Mouse (Mus musculus): ENCODE results near the gene Slc35e3. TPM values are rescaled to one million over a fixed set of nuclear protein-coding genes. Genes with fewer than 3 reads are reported as not detected.
"Not testable (repeated sequence)": the region's sequence is repeated elsewhere in the genome, so short reads cannot be mapped to it uniquely, and the experiment has no call there.

The Slc35e3 gene
- polyA plus RNA-seq, 1 experiment from 2014 or later = 29.0 TPM

- Histone ChIP-seq H3K27ac (ENCODE audit: low read length) (no peak overlapping the region), H3K4me1 (replicated peaks; ENCODE audit: control insufficient read depth, insufficient read depth, low read length) (no peaks in the 10 kb centered on the region), H3K4me2 (ENCODE audit: low read length) (no peak overlapping the region), H3K36me3 (ENCODE audit: control insufficient read depth, insufficient read depth) (peaks cover 20% of the 10 kb centered on the region), H3K27me3 (replicated peaks; ENCODE audit: control insufficient read depth, insufficient read depth, low read length) (no peaks in the 10 kb centered on the region), H3K9ac (replicated peaks; ENCODE audit: low read depth, low read length) (no peak overlapping the region), H3K9me3 (ENCODE audit: control insufficient read depth, low read length) (no peaks in the 10 kb centered on the region), H3K4me3 (replicated peaks; ENCODE audit: low read length) (no peak overlapping the region)
- ATAC-seq = no peak
- 82% methylated on average over 13 of the region's 13 CpGs for WGBS
Observed at GRCm38 (mm10) chr10:117738140-117738921, 7.8 kb downstream of the Slc35e3 start.

- not testable (repeated sequence) for H3K4me3 ChIP-seq (replicated peaks; ENCODE audit: low read length); H3K9me3 ChIP-seq (ENCODE audit: control insufficient read depth, low read length); H3K9ac ChIP-seq (replicated peaks; ENCODE audit: low read depth, low read length); ATAC-seq; H3K27ac ChIP-seq (ENCODE audit: low read length); H3K4me2 ChIP-seq (ENCODE audit: low read length); H3K4me1 ChIP-seq (replicated peaks; ENCODE audit: control insufficient read depth, insufficient read depth, low read length); H3K27me3 ChIP-seq (replicated peaks; ENCODE audit: control insufficient read depth, insufficient read depth, low read length)
- H3K36me3 ChIP-seq (ENCODE audit: control insufficient read depth, insufficient read depth) = peaks cover 20% of the 10 kb centered on the region
- 94% methylated on average over 8 of the region's 8 CpGs for WGBS
Observed at GRCm38 (mm10) chr10:117737498-117737897, 8.7 kb downstream of the Slc35e3 start.

- H3K27me3 ChIP-seq (replicated peaks; ENCODE audit: control insufficient read depth, insufficient read depth, low read length) = no peaks in the 10 kb centered on the region
- H3K4me1 ChIP-seq (replicated peaks; ENCODE audit: control insufficient read depth, insufficient read depth, low read length) = no peaks in the 10 kb centered on the region
- 89% methylated on average over 4 of the region's 4 CpGs for WGBS
- H3K4me3 ChIP-seq (replicated peaks; ENCODE audit: low read length) = no peak overlapping the region
- no peak for ATAC-seq
- H3K36me3 ChIP-seq (ENCODE audit: control insufficient read depth, insufficient read depth) = peaks cover 20% of the 10 kb centered on the region
- no peak overlapping the region for H3K9ac ChIP-seq (replicated peaks; ENCODE audit: low read depth, low read length)
- H3K27ac ChIP-seq (ENCODE audit: low read length) = no peak overlapping the region
- no peak overlapping the region for H3K4me2 ChIP-seq (ENCODE audit: low read length)
- no peaks in the 10 kb centered on the region for H3K9me3 ChIP-seq (ENCODE audit: control insufficient read depth, low read length)
Observed at GRCm38 (mm10) chr10:117737075-117737474, 9.1 kb downstream of the Slc35e3 start.

- Histone ChIP-seq H3K27ac (ENCODE audit: low read length) (no peak overlapping the region), H3K9me3 (ENCODE audit: control insufficient read depth, low read length) (no peaks in the 10 kb centered on the region), H3K36me3 (ENCODE audit: control insufficient read depth, insufficient read depth) (peaks cover 20% of the 10 kb centered on the region), H3K4me2 (ENCODE audit: low read length) (no peak overlapping the region), H3K9ac (replicated peaks; ENCODE audit: low read depth, low read length) (no peak overlapping the region), H3K4me1 (replicated peaks; ENCODE audit: control insufficient read depth, insufficient read depth, low read length) (no peaks in the 10 kb centered on the region), H3K27me3 (replicated peaks; ENCODE audit: control insufficient read depth, insufficient read depth, low read length) (no peaks in the 10 kb centered on the region), H3K4me3 (replicated peaks; ENCODE audit: low read length) (no peak overlapping the region)
- 95% methylated on average over 5 of the region's 5 CpGs for WGBS
- no peak for ATAC-seq
Observed at GRCm38 (mm10) chr10:117736573-117736972, 9.6 kb downstream of the Slc35e3 start.

GRCm38 (mm10) chr10:117735396-117735795 lies 10.8 kb downstream of the Slc35e3 start:
- H3K36me3 ChIP-seq (ENCODE audit: control insufficient read depth, insufficient read depth) = peaks cover 20% of the 10 kb centered on the region
- not testable (repeated sequence) for H3K9me3 ChIP-seq (ENCODE audit: control insufficient read depth, low read length); H3K4me2 ChIP-seq (ENCODE audit: low read length); H3K4me3 ChIP-seq (replicated peaks; ENCODE audit: low read length); H3K4me1 ChIP-seq (replicated peaks; ENCODE audit: control insufficient read depth, insufficient read depth, low read length); ATAC-seq; H3K27me3 ChIP-seq (replicated peaks; ENCODE audit: control insufficient read depth, insufficient read depth, low read length); H3K27ac ChIP-seq (ENCODE audit: low read length); H3K9ac ChIP-seq (replicated peaks; ENCODE audit: low read depth, low read length)
- WGBS = 91% methylated on average over 11 of the region's 12 CpGs

- not testable (repeated sequence) for ATAC-seq; H3K9ac ChIP-seq (replicated peaks; ENCODE audit: low read depth, low read length); H3K9me3 ChIP-seq (ENCODE audit: control insufficient read depth, low read length); H3K4me2 ChIP-seq (ENCODE audit: low read length); H3K27ac ChIP-seq (ENCODE audit: low read length); H3K4me1 ChIP-seq (replicated peaks; ENCODE audit: control insufficient read depth, insufficient read depth, low read length); H3K4me3 ChIP-seq (replicated peaks; ENCODE audit: low read length); H3K27me3 ChIP-seq (replicated peaks; ENCODE audit: control insufficient read depth, insufficient read depth, low read length)
- H3K36me3 ChIP-seq (ENCODE audit: control insufficient read depth, insufficient read depth) = peaks cover 13% of the 10 kb centered on the region; the same call in 1 of the 2 replicates
- 84% methylated on average over 9 of the region's 10 CpGs for WGBS
Observed at GRCm38 (mm10) chr10:117734104-117734852, 11.9 kb downstream of the Slc35e3 start.

- not testable (repeated sequence) for H3K4me2 ChIP-seq (ENCODE audit: low read length); H3K27me3 ChIP-seq (replicated peaks; ENCODE audit: control insufficient read depth, insufficient read depth, low read length); ATAC-seq; H3K36me3 ChIP-seq (ENCODE audit: control insufficient read depth, insufficient read depth); H3K27ac ChIP-seq (ENCODE audit: low read length); H3K9ac ChIP-seq (replicated peaks; ENCODE audit: low read depth, low read length); H3K4me1 ChIP-seq (replicated peaks; ENCODE audit: control insufficient read depth, insufficient read depth, low read length); H3K4me3 ChIP-seq (replicated peaks; ENCODE audit: low read length); H3K9me3 ChIP-seq (ENCODE audit: control insufficient read depth, low read length)
- WGBS = 95% methylated on average over 8 of the region's 8 CpGs
Observed at GRCm38 (mm10) chr10:117733626-117734025, 12.5 kb downstream of the Slc35e3 start.

- Histone ChIP-seq H3K9me3 (ENCODE audit: control insufficient read depth, low read length) (no peaks in the 10 kb centered on the region), H3K36me3 (ENCODE audit: control insufficient read depth, insufficient read depth) (peaks cover 5% of the 10 kb centered on the region; the same call in 1 of the 2 replicates), H3K9ac (replicated peaks; ENCODE audit: low read depth, low read length) (no peak overlapping the region), H3K4me1 (replicated peaks; ENCODE audit: control insufficient read depth, insufficient read depth, low read length) (no peaks in the 10 kb centered on the region), H3K27ac (ENCODE audit: low read length) (no peak overlapping the region), H3K27me3 (replicated peaks; ENCODE audit: control insufficient read depth, insufficient read depth, low read length) (no peaks in the 10 kb centered on the region), H3K4me2 (ENCODE audit: low read length) (no peak overlapping the region), H3K4me3 (replicated peaks; ENCODE audit: low read length) (no peak overlapping the region)
- ATAC-seq = no peak
- WGBS = 88% methylated on average over 14 of the region's 14 CpGs
Observed at GRCm38 (mm10) chr10:117732962-117733592, 13.1 kb downstream of the Slc35e3 start.

GRCm38 (mm10) chr10:117732184-117732583 lies 14.0 kb downstream of the Slc35e3 start:
- WGBS = 88% methylated on average over 5 of the region's 5 CpGs

More at GRCm38 (mm10) chr10:117732184-117732583, 14.0 kb downstream of the Slc35e3 start:
- no peaks in the 10 kb centered on the region for H3K9me3 ChIP-seq (ENCODE audit: control insufficient read depth, low read length)
- H3K4me2 ChIP-seq (ENCODE audit: low read length) = no peak overlapping the region
- H3K27ac ChIP-seq (ENCODE audit: low read length) = no peak overlapping the region
- no peak overlapping the region for H3K9ac ChIP-seq (replicated peaks; ENCODE audit: low read depth, low read length)
- ATAC-seq = no peak
- peaks cover 3% of the 10 kb centered on the region; the same call in 1 of the 2 replicates for H3K36me3 ChIP-seq (ENCODE audit: control insufficient read depth, insufficient read depth)
- no peaks in the 10 kb centered on the region for H3K4me1 ChIP-seq (replicated peaks; ENCODE audit: control insufficient read depth, insufficient read depth, low read length)
- no peak overlapping the region for H3K4me3 ChIP-seq (replicated peaks; ENCODE audit: low read length)
- no peaks in the 10 kb centered on the region for H3K27me3 ChIP-seq (replicated peaks; ENCODE audit: control insufficient read depth, insufficient read depth, low read length)
